Mouse (Mus musculus) stomach, postnatal 0 days (tissue): ENCODE measurements around the gene Gabarap. TPM values are rescaled to one million over a fixed set of nuclear protein-coding genes. Genes with fewer than 3 reads are reported as not detected.
A peak's percentile ranks its signal among the peaks of the same experiment; 100 is the strongest.

Experiments
- ATAC-seq: fragments of 200-750 bp; cut with Nextera tagmentation; 2 replicates; pipeline ENCODE4 v1.8.0; 2017; ENCODE audit not compliant: low FRiP score, low TSS enrichment
- DNase-seq: peaks from one replicate; pipeline ENCODE4 v3.0.0-alpha.2; 2016; ENCODE audit warnings: low spot score
- H3K27ac ChIP-seq: fragments of 300-500 bp; sonication (generic); replicated peaks from 2 replicates; pipeline ENCODE4 v1.5.1; 2014; ENCODE audit warnings: mild to moderate bottlenecking, control low read depth
- H3K27me3 ChIP-seq: fragments of 300-500 bp; sonication (generic); 2 replicates; pipeline ENCODE4 v1.6.1; 2014; ENCODE audit warnings: low read length; ENCODE audit not compliant: control insufficient read depth, insufficient read depth
- H3K36me3 ChIP-seq: fragments of 300-500 bp; sonication (generic); 2 replicates; pipeline ENCODE4 v1.6.1; 2014; ENCODE audit warnings: low read length, mixed read lengths; ENCODE audit not compliant: control insufficient read depth, insufficient read depth
- H3K4me1 ChIP-seq: fragments of 300-500 bp; sonication (generic); replicated peaks from 2 replicates; pipeline ENCODE4 v1.6.1; 2014; ENCODE audit warnings: antibody characterized with exemption; ENCODE audit not compliant: control insufficient read depth, insufficient read depth
- H3K4me2 ChIP-seq: fragments of 300-500 bp; sonication (generic); replicated peaks from 2 replicates; pipeline ENCODE4 v1.6.1; 2014; ENCODE audit warnings: low read depth, mild to moderate bottlenecking, control low read depth, moderate library complexity
- H3K4me3 ChIP-seq: fragments of 300-500 bp; sonication (generic); 2 replicates; pipeline ENCODE4 v1.5.1; 2014; ENCODE audit warnings: low read depth, low read length, control low read depth
- H3K9ac ChIP-seq: fragments of 300-500 bp; sonication (generic); 2 replicates; pipeline ENCODE4 v1.6.1; 2014; ENCODE audit warnings: mild to moderate bottlenecking, low read length, control low read depth, mixed read lengths
- H3K9me3 ChIP-seq: fragments of 300-500 bp; sonication (generic); 2 replicates; pipeline ENCODE4 v1.6.1; 2016; ENCODE audit warnings: low read length; ENCODE audit not compliant: control insufficient read depth
- CTCF ChIP-seq: IDR thresholded peaks from 2 replicates; pipeline ENCODE4 v1.5.1; 2016; ENCODE audit warnings: antibody characterized with exemption, low read depth, mild to moderate bottlenecking, moderate library complexity
- EP300 ChIP-seq: optimal IDR thresholded peaks from 2 replicates; pipeline ENCODE3; 2016; ENCODE audit warnings: antibody characterized with exemption
- WGBS: fragments of 180-500 bp; shearing (Covaris S2); extraction: QIAGEN DNeasy Blood & Tissue Kit; methylation state at CpG from one replicate; pipeline ENCODE4 v1.1.7; 2014; 5-methylcytosine and 5-hydroxymethylcytosine counted together
- polyA plus RNA-seq: library from polyadenylated mRNA; unstranded; fragments of >200 nt; fragmentation: Nextera tagmentation; extraction: Ambion mirVana; gene quantifications from 2 replicates; pipeline ENCODE4 v1.2.1, GENCODE M21; 2015

Gabarap gene
- polyA plus RNA-seq, 1 experiment from 2014 or later, result 536 TPM

- Histone ChIP-seq H3K9ac (peak overlapping the region; percentile 59), H3K9me3 (no peaks in the 10 kb centered on the region), H3K27ac (0 out of 2 replicates have a peak overlapping the region, but pooled peaks have one; percentile 35), H3K4me3 (peak overlapping the region; percentile 43), H3K4me1 (peaks cover 2% of the 10 kb centered on the region; the same call in 1 of the 2 replicates), H3K36me3 (peaks cover 11% of the 10 kb centered on the region; the same call in 1 of the 2 replicates), H3K27me3 (peaks cover 6% of the 10 kb centered on the region; the same call in 1 of the 2 replicates), H3K4me2 (peak overlapping the region; percentile 65)
- TF ChIP-seq EP300 (no peak), CTCF (no peak)
- no peak for DNase-seq
- 35% methylated on average over 17 of the region's 17 CpGs for WGBS
- no peak for ATAC-seq
Observed at GRCm38 (mm10) chr11:69966860-69967517, 24.0 kb upstream of the Gabarap start.

DNA sequence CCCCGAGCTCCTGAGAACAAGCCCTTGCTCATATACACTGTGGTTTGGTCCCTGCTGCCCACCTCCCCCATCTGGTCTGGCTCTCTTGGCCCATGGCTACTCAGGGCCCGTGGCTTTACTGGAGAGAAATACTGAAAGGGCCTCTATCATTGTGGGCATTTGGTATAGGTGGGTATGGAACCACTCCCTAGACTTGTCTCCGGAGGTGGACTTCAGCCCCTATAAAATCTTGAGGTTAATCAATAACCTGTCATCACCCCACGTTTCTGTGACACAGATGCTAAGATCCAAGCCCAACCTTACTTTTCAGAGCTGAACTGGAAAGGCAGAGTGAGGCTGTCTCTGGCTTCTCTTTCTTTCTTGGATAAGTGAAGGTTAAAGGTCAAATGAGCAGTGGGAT is 22.1 kb upstream of the Gabarap start:
- H3K27ac ChIP-seq, result no peak overlapping the region
- TF ChIP-seq EP300 (no peak), CTCF (no peak)
- peaks cover 11% of the 10 kb centered on the region; the same call in 1 of the 2 replicates for H3K36me3 ChIP-seq

DNA sequence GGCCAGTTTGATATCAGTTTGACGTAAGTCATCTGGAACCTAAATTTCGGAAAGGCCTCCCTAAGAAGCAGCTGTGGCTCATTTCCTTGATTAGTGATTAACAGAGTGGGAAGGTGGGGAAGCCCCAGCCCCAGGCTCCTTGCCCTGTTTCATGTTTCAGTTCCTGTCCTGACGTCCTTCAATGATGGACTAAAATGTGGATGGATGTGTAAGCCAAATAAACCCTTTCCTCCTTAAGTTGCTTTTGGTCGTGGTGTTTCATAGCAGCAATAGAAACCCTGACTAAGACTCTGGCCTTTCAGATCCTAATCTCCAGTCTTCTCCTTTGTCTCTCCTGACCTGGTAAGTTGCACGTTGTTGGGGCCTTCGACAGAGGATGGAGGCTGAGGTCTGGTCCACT is 20.7 kb upstream of the Gabarap start:
- no peak for ATAC-seq
- H3K27ac ChIP-seq, result no peak overlapping the region
- peaks cover 22% of the 10 kb centered on the region for H3K36me3 ChIP-seq
- WGBS, result 65% methylated on average over 6 of the region's 6 CpGs
- no peak for DNase-seq
- no peak overlapping the region for H3K9ac ChIP-seq
- H3K4me3 ChIP-seq, result no peak overlapping the region
- H3K4me1 ChIP-seq, result peaks cover 2% of the 10 kb centered on the region; the same call in 1 of the 2 replicates
- H3K9me3 ChIP-seq, result no peaks in the 10 kb centered on the region
- H3K4me2 ChIP-seq, result no peak overlapping the region
- TF ChIP-seq CTCF (no peak), EP300 (no peak)
- peaks cover 2% of the 10 kb centered on the region; the same call in 1 of the 2 replicates for H3K27me3 ChIP-seq

More for the DNA sequence above, 22.1 kb upstream of the Gabarap start:
- 63% methylated on average over 4 of the region's 4 CpGs for WGBS
- H3K9me3 ChIP-seq, result no peaks in the 10 kb centered on the region
- H3K4me1 ChIP-seq, result peaks cover 2% of the 10 kb centered on the region; the same call in 1 of the 2 replicates
- peaks cover 6% of the 10 kb centered on the region; the same call in 1 of the 2 replicates for H3K27me3 ChIP-seq
- no peak for DNase-seq
- no peak overlapping the region for H3K9ac ChIP-seq
- no peak overlapping the region for H3K4me2 ChIP-seq
- ATAC-seq, result no peak
- H3K4me3 ChIP-seq, result no peak overlapping the region

GRCm38 (mm10) chr11:69970775-69971174 is 20.2 kb upstream of the Gabarap start:
- H3K36me3 ChIP-seq, result peaks cover 22% of the 10 kb centered on the region
- no peak overlapping the region for H3K4me2 ChIP-seq
- peaks cover 2% of the 10 kb centered on the region; the same call in 1 of the 2 replicates for H3K27me3 ChIP-seq
- DNase-seq, result peak; percentile 30
- no peak for ATAC-seq
- H3K4me1 ChIP-seq, result peaks cover 2% of the 10 kb centered on the region; the same call in 1 of the 2 replicates
- no peak for TF ChIP-seq EP300
- 44% methylated on average over 3 of the region's 3 CpGs for WGBS
- H3K27ac ChIP-seq, result no peak overlapping the region
- no peaks in the 10 kb centered on the region for H3K9me3 ChIP-seq
- no peak overlapping the region for H3K4me3 ChIP-seq
- H3K9ac ChIP-seq, result no peak overlapping the region

- Histone ChIP-seq H3K9me3 (no peaks in the 10 kb centered on the region), H3K4me3 (no peak overlapping the region), H3K9ac (no peak overlapping the region), H3K36me3 (peaks cover 16% of the 10 kb centered on the region), H3K27me3 (no peaks in the 10 kb centered on the region), H3K4me2 (no peak overlapping the region), H3K27ac (no peak overlapping the region), H3K4me1 (no peaks in the 10 kb centered on the region)
- DNase-seq (no peak), ATAC-seq (no peak)
- WGBS, result 94% methylated on average over 2 of the region's 2 CpGs
- TF ChIP-seq CTCF, result no peak
- TF ChIP-seq EP300, result no peak
Observed at GRCm38 (mm10) chr11:69974907-69975306, 16.0 kb upstream of the Gabarap start.

- no peak for TF ChIP-seq EP300
- H3K36me3 ChIP-seq, result peaks cover 13% of the 10 kb centered on the region
- H3K9ac ChIP-seq, result no peak overlapping the region
- 79% methylated on average over 4 of the region's 4 CpGs for WGBS
- no peaks in the 10 kb centered on the region for H3K27me3 ChIP-seq
- H3K4me3 ChIP-seq, result no peak overlapping the region
- DNase-seq, result no peak
- H3K4me1 ChIP-seq, result no peaks in the 10 kb centered on the region
- no peaks in the 10 kb centered on the region for H3K9me3 ChIP-seq
- no peak overlapping the region for H3K4me2 ChIP-seq
- ATAC-seq, result no peak
- H3K27ac ChIP-seq, result no peak overlapping the region
Observed at GRCm38 (mm10) chr11:69976271-69976670, 14.7 kb upstream of the Gabarap start.
